Mouse (Mus musculus) stomach, embryonic 15.5 days (tissue): ENCODE measurements around the gene Prkcg. TPM values are rescaled to one million over a fixed set of nuclear protein-coding genes. Genes with fewer than 3 reads are reported as not detected.

Experiments
- ATAC-seq: fragments of 200-750 bp; cut with Nextera tagmentation; 2 replicates; pipeline ENCODE4 v1.8.0; 2017; ENCODE audit warnings: low read depth, moderate number of reproducible peaks, moderate TSS enrichment; ENCODE audit not compliant: insufficient read depth, low FRiP score
- H3K27ac ChIP-seq: fragments of 300-500 bp; sonication (generic); 2 replicates; pipeline ENCODE4 v1.5.1; 2015; ENCODE audit warnings: mild to moderate bottlenecking, inconsistent platforms
- H3K27me3 ChIP-seq: fragments of 300-500 bp; sonication (generic); replicated peaks from 2 replicates; pipeline ENCODE4 v1.6.1; 2015; ENCODE audit warnings: inconsistent platforms
- H3K36me3 ChIP-seq: fragments of 300-500 bp; sonication (generic); 2 replicates; pipeline ENCODE4 v1.6.1; 2015; ENCODE audit warnings: inconsistent platforms
- H3K4me1 ChIP-seq: fragments of 300-500 bp; sonication (generic); 2 replicates; pipeline ENCODE4 v1.6.1; 2015; ENCODE audit warnings: inconsistent platforms
- H3K4me2 ChIP-seq: fragments of 300-500 bp; sonication (generic); 2 replicates; pipeline ENCODE4 v1.6.1; 2015; ENCODE audit warnings: mild to moderate bottlenecking, inconsistent platforms
- H3K4me3 ChIP-seq: fragments of 300-500 bp; sonication (generic); replicated peaks from 2 replicates; pipeline ENCODE4 v1.5.1; 2015; ENCODE audit warnings: inconsistent platforms
- H3K9ac ChIP-seq: fragments of 300-500 bp; sonication (generic); 2 replicates; pipeline ENCODE4 v1.6.1; 2015; ENCODE audit warnings: inconsistent platforms
- H3K9me3 ChIP-seq: fragments of 300-500 bp; sonication (generic); 2 replicates; pipeline ENCODE4 v1.6.1; 2016; ENCODE audit warnings: inconsistent platforms
- WGBS: fragments of 180-500 bp; shearing (Covaris S2); methylation state at CpG from one replicate; pipeline ENCODE4 v1.1.7; 2015; 5-methylcytosine and 5-hydroxymethylcytosine counted together
- polyA plus RNA-seq: library from polyadenylated mRNA; unstranded; fragments of >200 nt; fragmentation: Nextera tagmentation; extraction: Ambion mirVana; gene quantifications from 2 replicates; pipeline ENCODE4 v1.2.1, GENCODE M21; 2015

Prkcg gene
- polyA plus RNA-seq, 1 experiment from 2014 or later, result 0.40 TPM

GRCm38 (mm10) chr7:3303276-3303781 is 14.3 kb downstream of the Prkcg start:
- peaks cover 26% of the 10 kb centered on the region for H3K27me3 ChIP-seq
- peak; percentile 55 for ATAC-seq
- H3K27ac ChIP-seq, result no peak overlapping the region
- no peaks in the 10 kb centered on the region for H3K9me3 ChIP-seq
- H3K4me3 ChIP-seq, result peak overlapping the region; percentile 34
- peaks cover 27% of the 10 kb centered on the region for H3K4me1 ChIP-seq
- H3K4me2 ChIP-seq, result peak overlapping the region; percentile 69
- WGBS, result under 1% methylated on average over 29 of the region's 29 CpGs
- H3K36me3 ChIP-seq, result no peaks in the 10 kb centered on the region; the same call in 1 of the 2 replicates
- H3K9ac ChIP-seq, result no peak overlapping the region

DNA sequence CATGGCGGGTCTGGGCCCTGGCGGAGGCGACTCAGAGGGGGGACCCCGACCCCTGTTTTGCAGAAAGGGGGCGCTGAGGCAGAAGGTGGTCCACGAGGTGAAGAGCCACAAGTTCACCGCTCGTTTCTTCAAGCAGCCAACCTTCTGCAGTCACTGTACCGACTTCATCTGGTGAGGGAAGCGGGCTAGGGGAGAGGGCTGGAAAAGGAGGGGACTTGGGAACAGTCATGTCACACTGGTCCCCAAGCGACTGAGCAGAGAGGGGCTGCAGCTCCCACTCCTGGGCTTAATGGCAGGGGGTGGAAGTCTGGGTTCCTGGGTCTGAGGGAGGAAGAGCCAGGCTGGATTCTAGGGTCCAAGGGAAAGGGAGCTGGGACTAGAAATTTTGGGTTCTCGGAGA is 14.8 kb downstream of the Prkcg start:
- Histone ChIP-seq H3K9me3 (no peaks in the 10 kb centered on the region), H3K36me3 (no peaks in the 10 kb centered on the region; the same call in 1 of the 2 replicates), H3K27me3 (peaks cover 26% of the 10 kb centered on the region), H3K4me3 (peak overlapping the region; percentile 34), H3K27ac (no peak overlapping the region), H3K4me1 (peaks cover 27% of the 10 kb centered on the region), H3K4me2 (peak overlapping the region; percentile 69), H3K9ac (no peak overlapping the region)
- ATAC-seq, result no peak
- 6% methylated on average over 12 of the region's 12 CpGs for WGBS

DNA sequence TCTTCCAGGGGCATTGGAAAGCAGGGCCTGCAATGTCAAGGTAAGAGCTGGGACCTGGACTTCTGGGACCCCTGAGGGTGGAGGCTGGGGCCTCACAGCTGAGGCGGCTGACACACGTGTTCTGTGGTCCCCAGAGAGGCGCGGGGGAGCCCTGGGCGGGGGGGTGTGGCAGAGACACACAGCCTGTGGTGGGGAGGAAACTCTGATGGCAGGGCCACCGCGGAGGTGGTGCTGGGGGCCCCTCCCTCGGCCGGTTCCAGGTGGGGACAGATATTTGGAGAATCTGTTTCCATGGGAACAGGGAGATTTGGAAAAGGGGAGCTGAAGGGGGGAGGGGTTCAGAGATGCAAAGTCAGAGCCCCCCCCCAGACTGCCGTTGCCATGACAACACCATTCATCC is 15.3 kb downstream of the Prkcg start:
- Histone ChIP-seq H3K4me1 (peaks cover 27% of the 10 kb centered on the region), H3K9me3 (no peaks in the 10 kb centered on the region), H3K4me2 (no peak overlapping the region), H3K9ac (no peak overlapping the region), H3K4me3 (no peak overlapping the region), H3K27me3 (peaks cover 26% of the 10 kb centered on the region), H3K36me3 (no peaks in the 10 kb centered on the region; the same call in 1 of the 2 replicates), H3K27ac (no peak overlapping the region)
- ATAC-seq, result no peak
- WGBS, result 6% methylated on average over 10 of the region's 10 CpGs

- no peaks in the 10 kb centered on the region for H3K36me3 ChIP-seq
- H3K4me2 ChIP-seq, result no peak overlapping the region
- H3K4me3 ChIP-seq, result no peak overlapping the region
- peaks cover 26% of the 10 kb centered on the region for H3K27me3 ChIP-seq
- no peak overlapping the region for H3K27ac ChIP-seq
- no peaks in the 10 kb centered on the region for H3K9me3 ChIP-seq
- H3K4me1 ChIP-seq, result peaks cover 27% of the 10 kb centered on the region
- ATAC-seq, result no peak
- 82% methylated on average over 3 of the region's 3 CpGs for WGBS
- H3K9ac ChIP-seq, result no peak overlapping the region
These were observed 17.4 kb downstream of the Prkcg start for GRCm38 (mm10) chr7:3306400-3306799.

DNA sequence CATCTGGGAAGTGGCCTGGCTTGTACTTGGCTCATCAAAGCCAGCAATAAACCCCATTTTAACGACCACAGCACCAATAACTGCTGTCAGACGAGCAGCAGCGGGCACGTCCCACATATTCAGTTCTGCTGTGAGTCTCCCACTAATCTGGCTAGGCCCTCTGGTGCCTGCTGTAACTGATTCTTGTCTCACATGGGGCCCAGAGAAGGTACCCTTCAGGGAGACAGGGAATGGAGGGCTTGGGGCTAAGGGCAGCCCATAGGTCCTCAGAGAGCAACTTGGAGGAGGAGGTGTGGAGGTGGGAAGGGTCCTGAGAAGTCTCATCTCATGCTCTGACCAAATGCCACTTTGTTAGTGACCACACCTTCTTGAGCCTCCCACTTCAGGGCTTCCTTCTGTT is 19.7 kb downstream of the Prkcg start:
- Histone ChIP-seq H3K4me1 (peaks cover 9% of the 10 kb centered on the region), H3K27ac (no peak overlapping the region), H3K36me3 (no peaks in the 10 kb centered on the region), H3K4me3 (no peak overlapping the region), H3K4me2 (no peak overlapping the region), H3K9me3 (no peaks in the 10 kb centered on the region), H3K27me3 (peaks cover 16% of the 10 kb centered on the region), H3K9ac (no peak overlapping the region)
- ATAC-seq, result no peak
- WGBS, result 50% methylated on average over 4 of the region's 4 CpGs

DNA sequence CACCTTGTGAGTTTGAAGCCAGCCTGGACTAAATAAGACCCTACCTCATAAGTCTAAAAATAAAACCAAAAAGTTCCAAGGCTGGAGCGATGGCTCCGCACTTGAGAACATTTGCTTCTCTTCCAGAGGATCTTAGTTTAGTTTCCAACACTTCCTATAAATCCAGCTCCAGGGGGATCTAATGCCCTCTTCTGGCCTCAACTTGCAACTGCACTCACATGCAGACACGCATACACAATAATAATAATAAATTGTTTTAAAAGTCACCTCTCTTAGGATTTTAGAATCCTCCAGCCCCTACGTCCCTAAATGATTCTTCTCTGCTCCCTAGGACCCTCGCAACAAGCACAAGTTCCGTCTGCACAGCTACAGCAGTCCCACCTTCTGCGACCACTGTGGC is 21.3 kb downstream of the Prkcg start:
- no peaks in the 10 kb centered on the region for H3K36me3 ChIP-seq
- H3K4me1 ChIP-seq, result no peaks in the 10 kb centered on the region
- no peak overlapping the region for H3K9ac ChIP-seq
- 96% methylated on average over 7 of the region's 7 CpGs for WGBS
- ATAC-seq, result no peak
- no peak overlapping the region for H3K4me2 ChIP-seq
- H3K4me3 ChIP-seq, result no peak overlapping the region
- H3K27ac ChIP-seq, result no peak overlapping the region
- H3K27me3 ChIP-seq, result 0 out of 2 replicates have a peak, but pooled peaks cover 2% of the 10 kb centered on the region
- no peaks in the 10 kb centered on the region for H3K9me3 ChIP-seq

- no peak overlapping the region for H3K27ac ChIP-seq
- no peak overlapping the region for H3K4me2 ChIP-seq
- ATAC-seq, result no peak
- WGBS, result 71% methylated on average over 8 of the region's 8 CpGs
- no peak overlapping the region for H3K4me3 ChIP-seq
- H3K9ac ChIP-seq, result no peak overlapping the region
- no peaks in the 10 kb centered on the region for H3K4me1 ChIP-seq
- no peaks in the 10 kb centered on the region for H3K27me3 ChIP-seq
- no peaks in the 10 kb centered on the region for H3K9me3 ChIP-seq
- H3K36me3 ChIP-seq, result no peaks in the 10 kb centered on the region
These were observed 24.6 kb downstream of the Prkcg start for GRCm38 (mm10) chr7:3313571-3313970.

- WGBS, result 70% methylated on average over 5 of the region's 5 CpGs
- H3K4me1 ChIP-seq, result no peaks in the 10 kb centered on the region
- H3K27ac ChIP-seq, result no peak overlapping the region
- H3K36me3 ChIP-seq, result no peaks in the 10 kb centered on the region
- H3K9ac ChIP-seq, result no peak overlapping the region
- 0 out of 2 replicates have a peak, but pooled peaks have one; percentile 14 for ATAC-seq
- H3K4me3 ChIP-seq, result no peak overlapping the region
- no peak overlapping the region for H3K4me2 ChIP-seq
- no peaks in the 10 kb centered on the region for H3K9me3 ChIP-seq
- H3K27me3 ChIP-seq, result no peaks in the 10 kb centered on the region
These were observed 25.1 kb downstream of the Prkcg start for GRCm38 (mm10) chr7:3314121-3314520.

GRCm38 (mm10) chr7:3317704-3318103 is 28.7 kb downstream of the Prkcg start:
- WGBS, result 28% methylated on average over 4 of the region's 4 CpGs
- Histone ChIP-seq H3K9ac (no peak overlapping the region), H3K4me1 (no peaks in the 10 kb centered on the region), H3K36me3 (no peaks in the 10 kb centered on the region), H3K27me3 (no peaks in the 10 kb centered on the region), H3K4me3 (no peak overlapping the region), H3K4me2 (no peak overlapping the region), H3K27ac (no peak overlapping the region), H3K9me3 (no peaks in the 10 kb centered on the region)
- no peak for ATAC-seq

DNA sequence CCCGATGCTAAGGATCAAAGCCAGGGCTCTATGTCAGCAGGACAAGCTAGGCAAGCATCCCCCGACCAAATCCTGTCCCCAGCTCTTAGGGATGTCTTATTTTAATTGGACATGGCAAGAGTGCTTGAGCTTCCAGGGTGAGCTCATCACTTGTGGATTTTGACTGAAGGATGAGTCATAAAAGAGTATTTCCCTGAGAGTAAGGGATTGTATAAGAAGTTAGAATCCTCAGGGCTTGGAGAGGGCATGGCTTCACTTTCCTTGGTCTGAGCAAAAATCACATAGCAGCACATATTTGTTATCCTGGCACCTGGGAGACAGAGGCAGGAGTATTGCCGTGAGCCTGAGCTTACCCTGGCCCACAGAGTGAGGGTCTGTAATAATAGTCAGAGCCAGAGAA is 31.9 kb downstream of the Prkcg start:
- WGBS, result 68% methylated on average over 3 of the region's 3 CpGs
- Histone ChIP-seq H3K4me3 (no peak overlapping the region), H3K9ac (no peak overlapping the region), H3K36me3 (no peaks in the 10 kb centered on the region), H3K4me2 (no peak overlapping the region), H3K4me1 (no peaks in the 10 kb centered on the region), H3K9me3 (no peaks in the 10 kb centered on the region), H3K27ac (no peak overlapping the region), H3K27me3 (no peaks in the 10 kb centered on the region)
- no peak for ATAC-seq

GRCm38 (mm10) chr7:3323826-3324225 is 34.8 kb downstream of the Prkcg start:
- no peaks in the 10 kb centered on the region for H3K9me3 ChIP-seq
- no peaks in the 10 kb centered on the region for H3K4me1 ChIP-seq
- no peaks in the 10 kb centered on the region for H3K27me3 ChIP-seq
- 90% methylated on average over 1 of the region's 1 CpGs for WGBS
- H3K9ac ChIP-seq, result no peak overlapping the region
- no peak overlapping the region for H3K27ac ChIP-seq
- H3K4me2 ChIP-seq, result no peak overlapping the region
- H3K4me3 ChIP-seq, result no peak overlapping the region
- H3K36me3 ChIP-seq, result no peaks in the 10 kb centered on the region
- ATAC-seq, result no peak

GRCm38 (mm10) chr7:3327961-3328360 is 39.0 kb downstream of the Prkcg start:
- Histone ChIP-seq H3K9me3 (no peaks in the 10 kb centered on the region), H3K27ac (no peak overlapping the region), H3K27me3 (0 out of 2 replicates have a peak, but pooled peaks cover 4% of the 10 kb centered on the region), H3K36me3 (no peaks in the 10 kb centered on the region), H3K4me1 (peaks cover 6% of the 10 kb centered on the region; the same call in 1 of the 2 replicates), H3K4me2 (no peak overlapping the region), H3K4me3 (no peak overlapping the region), H3K9ac (no peak overlapping the region)
- ATAC-seq, result no peak
- 65% methylated on average over 4 of the region's 4 CpGs for WGBS
